Mouse (Mus musculus) stomach, postnatal 0 days (tissue): ENCODE results near the gene Sbk1. TPM values are rescaled to one million over a fixed set of nuclear protein-coding genes. Genes with fewer than 3 reads are reported as not detected.
"Not testable (repeated sequence)": the region's sequence is repeated elsewhere in the genome, so short reads cannot be mapped to it uniquely, and the experiment has no call there.

Experiments
- ATAC-seq: fragments of 200-750 bp; cut with Nextera tagmentation; 2 replicates; pipeline ENCODE4 v1.8.0; 2017; ENCODE audit not compliant: low FRiP score, low TSS enrichment
- DNase-seq: peaks from one replicate; pipeline ENCODE4 v3.0.0-alpha.2; 2016; ENCODE audit warnings: low spot score
- H3K27ac ChIP-seq: fragments of 300-500 bp; sonication (generic); replicated peaks from 2 replicates; pipeline ENCODE4 v1.5.1; 2014; ENCODE audit warnings: mild to moderate bottlenecking, control low read depth
- H3K27me3 ChIP-seq: fragments of 300-500 bp; sonication (generic); 2 replicates; pipeline ENCODE4 v1.6.1; 2014; ENCODE audit warnings: low read length; ENCODE audit not compliant: control insufficient read depth, insufficient read depth
- H3K36me3 ChIP-seq: fragments of 300-500 bp; sonication (generic); 2 replicates; pipeline ENCODE4 v1.6.1; 2014; ENCODE audit warnings: low read length, mixed read lengths; ENCODE audit not compliant: control insufficient read depth, insufficient read depth
- H3K4me1 ChIP-seq: fragments of 300-500 bp; sonication (generic); replicated peaks from 2 replicates; pipeline ENCODE4 v1.6.1; 2014; ENCODE audit warnings: antibody characterized with exemption; ENCODE audit not compliant: control insufficient read depth, insufficient read depth
- H3K4me2 ChIP-seq: fragments of 300-500 bp; sonication (generic); replicated peaks from 2 replicates; pipeline ENCODE4 v1.6.1; 2014; ENCODE audit warnings: low read depth, mild to moderate bottlenecking, control low read depth, moderate library complexity
- H3K4me3 ChIP-seq: fragments of 300-500 bp; sonication (generic); 2 replicates; pipeline ENCODE4 v1.5.1; 2014; ENCODE audit warnings: low read depth, low read length, control low read depth
- H3K9ac ChIP-seq: fragments of 300-500 bp; sonication (generic); 2 replicates; pipeline ENCODE4 v1.6.1; 2014; ENCODE audit warnings: mild to moderate bottlenecking, low read length, control low read depth, mixed read lengths
- H3K9me3 ChIP-seq: fragments of 300-500 bp; sonication (generic); 2 replicates; pipeline ENCODE4 v1.6.1; 2016; ENCODE audit warnings: low read length; ENCODE audit not compliant: control insufficient read depth
- CTCF ChIP-seq: IDR thresholded peaks from 2 replicates; pipeline ENCODE4 v1.5.1; 2016; ENCODE audit warnings: antibody characterized with exemption, low read depth, mild to moderate bottlenecking, moderate library complexity
- EP300 ChIP-seq: optimal IDR thresholded peaks from 2 replicates; pipeline ENCODE3; 2016; ENCODE audit warnings: antibody characterized with exemption
- WGBS: fragments of 180-500 bp; shearing (Covaris S2); extraction: QIAGEN DNeasy Blood & Tissue Kit; methylation state at CpG from one replicate; pipeline ENCODE4 v1.1.7; 2014; 5-methylcytosine and 5-hydroxymethylcytosine counted together
- polyA plus RNA-seq: library from polyadenylated mRNA; unstranded; fragments of >200 nt; fragmentation: Nextera tagmentation; extraction: Ambion mirVana; gene quantifications from 2 replicates; pipeline ENCODE4 v1.2.1, GENCODE M21; 2015

Gene Sbk1
- polyA plus RNA-seq, 1 experiment from 2014 or later, result 4.0 TPM

GRCm38 (mm10) chr7:126323729-126324128 is 51.3 kb downstream of the Sbk1 start:
- DNase-seq (peak; percentile 80), ATAC-seq (no peak)
- Histone ChIP-seq H3K36me3 (no peaks in the 10 kb centered on the region), H3K9ac (no peak overlapping the region), H3K27me3 (no peaks in the 10 kb centered on the region), H3K4me3 (no peak overlapping the region), H3K4me2 (no peak overlapping the region), H3K4me1 (no peaks in the 10 kb centered on the region), H3K27ac (no peak overlapping the region), H3K9me3 (no peaks in the 10 kb centered on the region)
- TF ChIP-seq CTCF (peak; percentile 95), EP300 (no peak)
- WGBS, result 6% methylated on average over 11 of the region's 11 CpGs

DNA sequence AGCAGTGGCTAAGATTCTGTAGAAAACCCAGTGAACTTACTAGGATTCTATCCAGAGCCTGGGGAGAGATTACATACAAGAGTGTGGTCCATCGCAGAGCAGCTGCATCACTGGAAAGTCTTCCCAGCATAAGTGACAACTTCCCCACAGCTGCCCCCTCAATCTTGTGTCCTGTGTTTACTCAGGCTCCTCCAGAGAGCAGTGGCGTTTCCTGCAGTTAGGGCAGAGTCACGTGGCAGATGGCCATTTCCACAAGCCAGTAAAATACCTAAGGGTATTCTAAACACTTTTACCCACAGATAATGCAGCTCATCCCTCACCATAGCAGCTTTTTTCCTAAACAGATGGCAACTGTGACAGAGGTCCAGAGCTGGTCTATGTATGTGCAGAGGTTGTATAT is 52.4 kb downstream of the Sbk1 start:
- Histone ChIP-seq H3K9ac (no peak overlapping the region), H3K27ac (no peak overlapping the region), H3K36me3 (no peaks in the 10 kb centered on the region), H3K4me2 (no peak overlapping the region), H3K4me3 (no peak overlapping the region), H3K27me3 (no peaks in the 10 kb centered on the region), H3K4me1 (no peaks in the 10 kb centered on the region), H3K9me3 (no peaks in the 10 kb centered on the region)
- TF ChIP-seq CTCF (no peak), EP300 (no peak)
- ATAC-seq (no peak), DNase-seq (no peak)
- WGBS, result 7% methylated on average over 3 of the region's 3 CpGs

- H3K27me3 ChIP-seq, H3K4me3 ChIP-seq, H3K9me3 ChIP-seq, H3K36me3 ChIP-seq, H3K4me2 ChIP-seq, DNase-seq, H3K9ac ChIP-seq, ATAC-seq, H3K27ac ChIP-seq, H3K4me1 ChIP-seq: not testable (repeated sequence)
- WGBS, result 17% methylated on average over 9 of the region's 9 CpGs
These were observed 53.3 kb downstream of the Sbk1 start for GRCm38 (mm10) chr7:126325576-126326273.

GRCm38 (mm10) chr7:126328848-126329247 is 56.4 kb downstream of the Sbk1 start:
- H3K4me3 ChIP-seq, H3K27ac ChIP-seq, H3K27me3 ChIP-seq, H3K4me1 ChIP-seq, ATAC-seq, DNase-seq, H3K36me3 ChIP-seq, H3K9me3 ChIP-seq, H3K9ac ChIP-seq, H3K4me2 ChIP-seq: not testable (repeated sequence)
- 88% methylated on average over 5 of the region's 6 CpGs for WGBS

DNA sequence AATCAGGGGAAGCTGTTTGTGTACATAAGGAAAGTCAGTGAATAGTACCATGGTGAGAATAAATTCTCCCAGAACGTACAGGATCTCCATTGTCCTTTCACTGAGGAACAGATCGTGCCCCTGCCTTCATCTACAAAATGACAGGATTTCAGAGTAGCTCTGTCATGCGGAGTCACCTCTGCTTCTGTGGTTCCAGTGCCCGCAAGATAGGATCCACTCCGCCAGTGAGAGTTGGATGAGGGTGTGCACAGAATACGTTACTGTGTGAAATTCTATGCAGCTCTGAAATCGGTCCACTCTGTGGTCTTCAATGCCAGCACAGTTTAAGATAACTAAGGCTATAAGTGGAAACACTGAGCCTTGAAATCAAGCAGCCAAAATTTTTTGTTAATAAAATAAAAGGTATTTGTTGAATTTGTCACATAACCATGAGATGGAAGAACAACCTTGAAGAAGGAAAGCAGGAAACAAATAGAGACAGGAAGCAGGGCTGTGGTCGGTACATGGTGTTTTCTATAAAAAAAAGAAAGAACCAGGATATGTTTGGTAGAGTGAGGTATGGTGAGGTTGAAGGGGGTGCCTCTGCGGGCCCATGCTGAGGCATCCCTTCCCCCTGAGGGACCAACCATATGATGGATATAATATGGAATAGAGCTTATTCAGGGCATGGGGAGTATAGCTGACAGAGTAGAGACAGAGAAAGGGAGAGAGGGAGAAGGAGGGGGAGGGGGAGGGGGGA is 57.7 kb downstream of the Sbk1 start:
- DNase-seq (no peak), ATAC-seq (no peak)
- no peak overlapping the region for H3K27ac ChIP-seq
- H3K9ac ChIP-seq, result no peak overlapping the region
- 84% methylated on average over 9 of the region's 9 CpGs for WGBS
- no peaks in the 10 kb centered on the region for H3K36me3 ChIP-seq
- H3K4me2 ChIP-seq, result no peak overlapping the region
- no peaks in the 10 kb centered on the region for H3K4me1 ChIP-seq
- no peaks in the 10 kb centered on the region for H3K9me3 ChIP-seq
- TF ChIP-seq EP300, result no peak
- TF ChIP-seq CTCF, result no peak
- no peaks in the 10 kb centered on the region for H3K27me3 ChIP-seq
- H3K4me3 ChIP-seq, result no peak overlapping the region

DNA sequence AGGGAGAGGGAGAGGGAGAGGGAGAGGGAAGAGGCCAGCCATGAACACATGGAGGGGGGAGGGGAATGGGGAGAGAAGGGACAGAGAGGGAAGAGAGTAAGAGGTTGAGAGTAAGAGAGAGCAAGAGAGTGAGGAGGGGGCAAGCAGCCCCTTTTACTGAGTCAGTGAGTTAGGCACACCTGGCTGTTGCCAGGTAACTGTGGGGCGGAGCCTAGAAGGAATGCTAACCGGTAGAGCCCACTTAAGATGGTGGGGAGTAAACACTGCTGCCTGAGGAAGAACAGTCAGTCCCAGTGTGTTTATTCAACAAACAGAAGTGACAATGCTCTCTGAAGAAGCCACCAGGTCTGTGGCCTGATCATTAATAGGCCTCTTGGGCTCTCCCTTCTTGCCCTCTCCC is 58.3 kb downstream of the Sbk1 start:
- H3K9ac ChIP-seq, result no peak overlapping the region
- no peaks in the 10 kb centered on the region for H3K4me1 ChIP-seq
- H3K27ac ChIP-seq, result no peak overlapping the region
- 29% methylated on average over 2 of the region's 2 CpGs for WGBS
- no peaks in the 10 kb centered on the region for H3K9me3 ChIP-seq
- no peak overlapping the region for H3K4me3 ChIP-seq
- TF ChIP-seq CTCF (no peak), EP300 (no peak)
- H3K4me2 ChIP-seq, result no peak overlapping the region
- ATAC-seq (no peak), DNase-seq (no peak)
- no peaks in the 10 kb centered on the region for H3K36me3 ChIP-seq
- no peaks in the 10 kb centered on the region for H3K27me3 ChIP-seq
